Mouse (Mus musculus): Measurements from ENCODE around the gene Majin.

DNA sequence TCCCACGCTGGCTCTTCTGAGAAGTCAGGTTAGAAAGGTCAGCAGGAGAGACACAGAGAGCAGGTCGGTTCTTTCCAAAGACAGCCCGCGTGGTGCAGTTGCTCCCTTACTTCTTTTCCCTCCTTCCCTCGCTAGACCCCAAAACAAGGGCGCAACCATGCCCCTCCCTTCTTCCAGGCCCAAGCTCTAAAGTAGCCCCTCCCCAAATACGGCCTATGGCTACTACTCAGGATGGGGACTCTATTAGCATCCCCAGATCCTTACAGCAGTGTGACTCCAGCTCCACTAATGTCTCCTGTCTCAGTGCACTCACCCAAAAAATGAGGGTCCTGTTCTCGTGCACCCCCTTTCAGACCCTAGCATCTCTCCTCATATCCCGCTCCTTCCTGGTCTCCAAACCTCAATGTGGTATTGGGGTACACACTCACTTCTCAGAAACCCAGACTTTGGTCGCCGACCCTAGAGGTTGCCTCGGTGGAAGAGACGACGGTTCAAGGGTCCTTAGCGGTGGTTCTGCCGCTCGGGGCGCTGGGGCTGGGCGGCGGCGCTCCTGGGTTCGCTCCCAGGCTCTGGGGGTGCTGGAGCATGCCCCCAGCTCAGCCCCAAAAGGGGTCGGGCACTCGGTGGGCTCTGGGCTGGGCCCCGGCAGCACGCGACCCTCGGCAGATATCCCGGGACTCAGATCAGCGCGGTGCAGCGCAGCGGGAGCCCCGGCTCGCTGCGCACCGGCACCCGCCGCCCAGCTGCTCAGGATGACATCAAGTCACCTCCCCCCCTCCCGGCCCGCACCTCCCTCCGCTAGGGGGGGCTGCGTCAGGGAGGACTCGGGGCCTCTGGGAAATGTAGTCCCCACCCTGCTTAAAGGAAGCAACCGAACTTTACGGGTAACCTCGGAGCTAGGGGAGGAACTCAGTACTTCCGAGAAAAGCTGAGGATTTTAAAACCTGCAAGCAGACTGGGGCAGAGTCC is 51.2 kb downstream of the Majin start, which contains the start of gene Ppp2r5b:
- TF ChIP-seq FLI1 (IDR thresholded peaks at IDR 0.05; ENCODE audit: low read length) (no peak), GATA1 (IDR thresholded peaks at IDR 0.05; ENCODE audit: borderline replicate concordance, low read length) (no peak)

Data from megakaryocyte, embryonic 14.5 days (primary cell).